Mouse (Mus musculus): ENCODE data around the gene Bcl2l12.
"Not testable (repeated sequence)": the region's sequence is repeated elsewhere in the genome, so short reads cannot be mapped to it uniquely, and the experiment has no call there.

Gene Bcl2l12

DNA sequence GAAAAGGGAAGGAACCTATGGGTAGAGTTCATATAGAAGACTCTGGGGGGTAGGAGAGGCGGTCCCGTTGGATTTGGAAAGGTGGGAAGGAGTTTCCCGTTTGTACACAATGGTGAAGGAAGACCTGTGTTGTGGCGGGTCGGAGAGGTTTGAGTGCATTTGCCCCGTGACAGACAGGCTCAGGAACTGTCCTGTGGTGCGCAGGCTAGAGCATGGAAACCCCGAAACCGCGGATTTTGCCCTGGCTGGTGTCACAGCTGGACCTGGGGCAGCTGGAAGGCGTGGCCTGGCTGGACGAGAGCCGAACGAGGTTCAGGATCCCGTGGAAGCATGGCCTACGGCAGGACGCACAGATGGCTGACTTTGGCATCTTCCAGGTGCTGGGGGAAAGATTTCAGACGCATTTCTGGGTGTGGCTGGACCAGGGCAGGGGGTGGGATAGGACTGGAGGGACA is at the start of gene Bcl2l12:
Bcl2l12 (minus strand) TSS at position 212 of the 455 bp plus-strand sequence.
- in situ Hi-C loops (cut with MseI, MboI) = no loop called here

DNA sequence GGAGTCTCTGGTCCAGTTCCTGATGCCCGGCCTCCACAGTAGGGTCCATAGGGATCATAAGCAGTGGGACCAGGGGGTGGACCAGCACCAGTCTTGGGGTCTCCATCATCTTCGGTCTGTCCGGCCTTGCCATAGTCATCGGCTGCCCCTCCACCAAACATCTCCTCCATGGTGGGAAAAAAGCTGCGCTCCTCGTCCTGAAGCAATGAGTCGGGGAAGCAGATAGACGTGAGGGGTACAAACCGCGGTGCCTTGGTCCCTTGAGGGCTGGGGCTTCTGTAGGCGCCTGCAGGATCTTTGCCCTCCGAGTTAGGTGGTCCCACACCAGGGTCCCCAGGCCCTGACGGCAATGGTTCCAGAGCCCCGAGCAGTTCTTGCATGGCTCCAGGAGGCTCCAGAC is 49.0 kb upstream of the Bcl2l12 start:
- in situ Hi-C loops (cut with MseI, MboI) = no loop called here

DNA sequence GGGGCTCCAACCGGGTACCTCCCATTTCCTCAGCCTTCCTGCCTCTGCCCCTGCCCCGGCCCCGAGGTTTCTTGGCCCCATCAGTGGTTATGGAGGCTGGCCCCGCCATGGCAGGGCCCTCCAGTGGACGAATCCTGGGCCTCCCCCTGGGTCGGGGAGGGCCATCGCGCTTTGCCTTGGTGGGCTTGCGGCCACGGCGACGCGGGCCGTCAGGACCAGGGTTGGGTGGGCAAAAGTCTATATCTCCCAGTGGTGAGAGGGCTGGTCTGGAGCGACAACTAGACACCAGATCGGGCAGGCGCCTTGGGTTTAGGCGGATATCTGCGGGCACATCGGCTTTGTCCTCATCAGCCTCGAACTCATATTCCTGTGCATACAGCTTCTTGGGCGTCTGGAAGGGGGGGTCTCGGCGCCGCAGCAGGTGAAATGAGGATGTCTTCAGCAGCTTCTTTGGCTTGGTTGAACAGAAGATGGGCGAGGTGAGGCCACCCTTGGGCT is 48.4 kb upstream of the Bcl2l12 start:
- in situ Hi-C loops (cut with MseI, MboI) = no loop called here

DNA sequence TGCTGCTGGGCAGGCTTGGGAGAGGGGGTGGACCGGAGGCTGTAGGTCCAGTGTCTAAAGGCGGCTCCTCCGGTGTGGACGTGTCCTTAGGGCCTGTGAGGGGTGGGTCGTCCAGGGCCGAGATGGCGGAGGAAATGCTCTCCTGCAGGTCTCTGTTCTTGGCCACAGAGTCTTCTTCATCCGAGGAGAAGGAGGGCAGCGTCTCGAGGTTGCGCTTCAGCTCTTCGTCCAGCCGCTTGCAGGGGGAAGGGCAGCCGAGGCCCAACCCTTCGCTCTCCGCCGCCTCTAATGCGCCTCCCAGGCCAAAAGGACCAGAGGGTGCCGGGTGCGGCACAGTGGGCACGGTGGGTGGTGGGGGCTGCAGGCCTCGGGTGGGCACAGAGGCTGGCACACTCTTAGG is 47.2 kb upstream of the Bcl2l12 start:
- in situ Hi-C loops (cut with MseI, MboI) = no loop called here

DNA sequence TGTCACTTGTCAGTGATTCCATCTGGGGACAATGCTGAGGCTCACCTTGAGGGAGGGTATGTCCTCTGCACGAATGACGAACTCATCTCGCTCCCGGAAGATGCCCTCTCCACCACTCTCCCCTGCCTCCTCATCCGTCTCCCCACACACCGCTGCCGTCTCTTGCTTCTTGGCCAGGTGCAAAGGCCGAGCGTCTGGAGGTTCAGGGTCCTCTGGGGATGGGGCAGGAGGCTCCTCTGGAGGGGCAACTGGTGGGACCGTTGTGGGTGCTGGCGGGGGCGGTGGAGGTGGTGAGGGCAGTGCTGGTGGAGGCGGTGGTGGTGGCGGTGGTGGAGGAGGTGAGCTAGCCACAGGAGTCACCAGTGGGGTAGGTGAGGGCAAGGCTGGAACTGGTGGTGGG is 44.8 kb upstream of the Bcl2l12 start:
- in situ Hi-C loops (cut with MseI, MboI) = no loop called here

DNA sequence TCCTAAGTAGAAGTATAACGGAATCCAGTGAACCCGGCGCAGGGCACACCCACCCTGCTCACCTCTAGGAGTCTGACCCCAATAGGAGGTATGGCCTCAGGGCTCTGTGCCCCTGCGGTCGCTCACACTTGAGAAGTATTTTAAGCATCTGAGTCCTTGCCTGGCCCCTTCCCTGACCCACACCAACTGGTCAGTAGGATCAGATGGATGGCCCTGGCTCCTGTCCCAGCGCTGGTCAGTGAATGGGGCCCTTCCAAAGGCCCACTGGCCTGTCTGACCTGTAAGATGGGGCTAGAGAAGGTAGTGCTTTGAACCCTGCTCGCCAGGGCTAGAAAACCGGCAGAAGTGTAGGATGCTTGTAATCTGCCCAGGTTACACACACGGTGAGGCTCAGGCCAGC is 42.3 kb upstream of the Bcl2l12 start:
- in situ Hi-C loops (cut with MseI, MboI) = no loop called here

DNA sequence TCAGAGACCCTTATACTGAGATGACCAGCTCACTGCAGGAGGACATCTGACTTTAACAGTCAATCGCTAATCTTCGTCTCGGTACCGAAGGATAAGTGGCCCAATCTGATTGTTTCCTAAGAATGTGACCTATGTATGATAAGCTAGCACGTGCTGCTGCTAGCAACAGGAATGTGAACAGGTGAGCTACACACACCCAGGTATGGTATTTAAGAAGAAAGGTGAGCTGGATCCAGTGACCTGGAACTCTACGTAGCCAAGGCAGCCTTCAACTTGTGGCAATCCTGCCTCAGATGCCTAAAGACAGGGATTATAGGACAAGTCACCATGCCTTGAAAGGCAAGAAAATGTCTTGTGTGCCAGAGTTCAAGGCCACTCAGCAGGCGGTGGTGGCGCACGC is 39.9 kb upstream of the Bcl2l12 start:
- in situ Hi-C loops (cut with MseI, MboI) = no loop called here

DNA sequence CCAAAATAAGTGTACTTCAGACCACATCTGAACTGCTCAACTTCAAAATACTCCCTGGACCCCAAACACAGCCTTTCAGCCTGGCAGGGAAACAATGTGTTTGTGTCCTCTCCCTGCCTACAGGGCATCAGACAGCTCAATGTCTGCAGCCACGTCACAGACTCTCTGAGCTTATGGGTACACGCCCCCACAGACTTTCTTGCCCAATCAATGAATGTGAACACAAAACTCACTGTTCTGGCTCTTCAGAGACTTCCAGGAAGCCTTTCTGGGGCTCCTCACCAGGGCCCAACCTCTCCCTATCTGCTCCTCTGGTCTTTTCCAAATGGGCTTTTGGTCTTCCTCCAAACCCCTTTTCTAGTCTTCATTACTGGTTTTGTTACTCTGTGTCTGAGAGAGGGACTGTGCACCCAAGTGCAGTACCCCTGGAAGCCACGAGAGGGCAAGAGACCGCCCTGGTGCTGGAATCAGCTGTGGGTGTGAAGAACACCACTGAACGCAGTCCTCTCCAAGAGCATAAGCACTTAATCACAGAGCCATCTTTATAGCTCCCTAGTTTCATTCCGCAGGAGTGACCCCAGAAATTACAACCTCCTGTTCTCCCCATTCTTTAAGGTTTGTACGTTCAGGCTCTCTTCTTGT is 39.3 kb upstream of the Bcl2l12 start:
- in situ Hi-C loops (cut with MseI, MboI) = no loop called here

DNA sequence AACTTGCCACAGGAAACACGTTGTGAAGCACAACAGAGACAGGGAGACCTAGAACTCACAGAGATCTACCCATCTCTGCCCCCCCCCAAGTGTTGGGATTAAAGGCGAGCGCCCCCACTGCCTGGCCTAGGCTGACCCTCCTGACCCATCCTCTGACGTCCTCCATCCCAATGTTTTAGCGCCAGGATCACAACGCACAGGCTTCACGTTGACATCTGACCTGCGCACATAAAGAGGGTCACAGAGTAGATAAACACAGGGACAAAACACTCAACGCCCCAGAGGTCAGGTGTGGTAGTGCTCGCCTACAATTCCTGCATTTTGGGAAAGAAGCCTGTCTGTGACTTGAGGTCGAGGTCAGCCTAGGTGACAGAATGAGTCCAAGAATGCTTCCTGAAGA is 38.2 kb upstream of the Bcl2l12 start:
- in situ Hi-C loops (cut with MseI, MboI) = no loop called here

DNA sequence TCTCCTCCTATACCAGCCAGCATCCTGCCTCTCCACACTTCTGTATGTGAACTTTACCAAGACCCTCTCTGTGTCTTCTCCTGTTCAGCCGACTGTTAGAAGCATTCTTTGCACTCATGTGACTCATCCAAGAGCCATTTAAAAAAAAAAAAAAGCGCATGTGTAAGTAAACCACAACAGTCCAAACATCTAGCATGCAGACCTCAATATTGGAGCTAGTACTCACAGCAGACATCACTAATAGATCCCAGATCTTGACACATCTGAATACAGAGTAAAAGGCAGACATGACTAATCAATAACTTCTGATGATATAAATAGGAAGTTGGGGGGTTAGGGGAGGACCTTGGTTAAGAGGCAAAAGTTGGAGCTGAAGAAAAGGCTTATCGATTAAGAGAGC is 37.1 kb upstream of the Bcl2l12 start:
- in situ Hi-C loops (cut with MseI, MboI) = no loop called here

DNA sequence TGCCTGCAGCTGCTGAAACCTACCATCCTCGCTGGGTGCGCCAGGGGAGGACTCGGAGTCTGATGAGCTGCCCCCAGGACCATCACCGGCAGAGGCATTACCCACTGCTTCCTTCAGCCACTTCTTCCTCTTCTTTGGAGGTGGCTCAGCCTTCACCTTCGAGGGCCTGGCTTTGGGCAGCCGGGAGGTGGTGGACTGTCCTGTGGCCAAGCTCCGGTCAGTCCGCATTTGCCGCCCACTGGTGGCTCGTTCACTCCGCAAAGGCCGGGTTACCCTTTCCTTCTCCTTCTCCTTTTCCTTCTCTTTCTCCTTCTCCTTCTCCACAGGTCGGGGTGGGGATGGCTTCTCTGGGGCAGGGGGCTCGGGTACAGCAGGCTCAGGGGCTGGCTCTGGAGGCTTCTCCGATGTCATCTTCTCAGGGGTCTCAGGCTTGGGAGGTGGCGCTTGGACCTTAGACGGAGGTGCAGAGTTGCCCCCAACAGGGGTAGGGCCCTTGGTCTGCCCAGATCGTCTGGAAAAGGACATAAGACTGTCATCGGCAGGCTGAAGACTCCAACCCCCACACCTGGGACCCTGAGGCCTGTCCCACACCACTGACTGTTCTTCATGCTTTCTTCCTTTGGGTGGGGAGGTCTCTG is 35.3 kb upstream of the Bcl2l12 start:
- in situ Hi-C loops (cut with MseI, MboI) = no loop called here

DNA sequence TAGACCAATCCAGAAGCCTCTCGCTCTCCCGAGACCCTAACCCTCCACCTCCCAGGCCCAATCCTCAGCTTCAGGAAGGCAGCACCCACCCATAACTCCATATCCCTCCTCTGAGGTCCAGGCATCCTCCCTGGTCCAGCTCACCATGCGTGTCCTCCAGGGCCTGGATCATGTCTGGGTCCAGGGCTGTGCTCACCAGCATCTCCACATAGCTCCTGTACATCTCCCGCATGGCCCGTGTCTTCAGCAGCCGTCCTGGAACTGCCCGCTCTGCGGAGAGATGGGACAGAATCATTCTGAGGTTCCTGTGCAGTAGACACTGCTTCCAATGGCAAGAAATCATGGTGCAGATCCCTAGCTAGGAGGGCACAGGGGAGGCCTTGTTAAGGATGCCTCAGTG is 32.3 kb upstream of the Bcl2l12 start:
- in situ Hi-C loops (cut with MseI, MboI) = no loop called here

DNA sequence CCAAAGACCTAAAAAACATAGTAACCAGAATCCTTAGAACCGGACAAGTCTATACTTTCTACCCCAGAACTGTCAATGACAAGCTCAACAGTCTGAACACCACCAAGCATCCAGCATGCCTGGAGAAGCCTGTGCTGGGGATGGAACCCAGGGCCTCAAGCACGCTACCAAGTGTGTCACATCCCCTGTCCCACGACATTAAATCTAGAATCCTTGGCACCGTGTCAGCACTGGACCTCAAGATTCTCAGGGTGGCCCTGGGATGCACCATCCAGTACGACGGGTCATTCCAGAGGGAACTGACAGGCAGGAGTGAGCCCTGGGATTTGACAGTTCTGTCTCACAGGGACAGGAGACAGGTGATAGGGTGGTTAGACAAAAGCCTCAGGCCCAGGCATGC is 31.5 kb upstream of the Bcl2l12 start:
- in situ Hi-C loops (cut with MseI, MboI) = no loop called here

DNA sequence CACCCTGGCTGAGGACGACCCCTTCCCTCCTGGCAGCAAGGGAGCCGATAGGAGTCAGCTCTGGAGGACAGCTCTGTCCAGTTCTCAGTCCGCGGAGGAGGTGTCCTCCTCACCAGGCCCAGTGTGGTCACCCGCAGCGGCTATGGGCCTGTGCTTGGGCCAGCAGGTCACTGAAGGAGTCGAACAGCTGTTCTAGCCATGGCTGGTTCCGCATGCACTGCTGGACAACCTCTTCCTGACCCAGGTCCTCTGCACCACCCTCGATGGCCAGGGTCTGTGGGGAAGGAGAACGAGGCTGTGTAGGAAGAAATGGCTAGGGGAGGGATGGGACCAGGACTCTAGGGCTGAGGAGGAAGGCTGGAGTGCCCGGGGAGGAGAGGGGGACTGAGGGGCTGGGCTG is 29.8 kb upstream of the Bcl2l12 start:
- in situ Hi-C loops (cut with MseI, MboI) = no loop called here

DNA sequence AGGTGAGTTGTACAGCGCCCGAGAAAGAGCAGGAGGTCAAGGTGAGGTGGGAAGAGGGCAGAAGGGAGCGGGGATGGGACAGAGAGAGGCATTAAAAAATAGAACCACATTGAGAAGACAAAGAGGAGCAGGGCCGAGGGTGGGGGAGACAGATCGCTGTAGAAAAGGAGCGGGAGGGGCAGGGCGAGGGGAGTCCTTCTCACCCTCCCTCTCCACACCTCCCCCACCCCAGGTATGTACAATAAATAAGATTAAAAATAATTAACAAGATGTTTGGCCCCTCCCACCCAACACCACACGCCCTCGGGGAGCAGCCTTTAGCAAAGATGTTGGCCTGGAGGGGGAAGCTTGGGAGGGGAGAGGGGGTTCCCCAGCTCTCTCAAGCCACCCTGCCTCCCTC is 29.2 kb upstream of the Bcl2l12 start:
- in situ Hi-C loops (cut with MseI, MboI) = no loop called here

DNA sequence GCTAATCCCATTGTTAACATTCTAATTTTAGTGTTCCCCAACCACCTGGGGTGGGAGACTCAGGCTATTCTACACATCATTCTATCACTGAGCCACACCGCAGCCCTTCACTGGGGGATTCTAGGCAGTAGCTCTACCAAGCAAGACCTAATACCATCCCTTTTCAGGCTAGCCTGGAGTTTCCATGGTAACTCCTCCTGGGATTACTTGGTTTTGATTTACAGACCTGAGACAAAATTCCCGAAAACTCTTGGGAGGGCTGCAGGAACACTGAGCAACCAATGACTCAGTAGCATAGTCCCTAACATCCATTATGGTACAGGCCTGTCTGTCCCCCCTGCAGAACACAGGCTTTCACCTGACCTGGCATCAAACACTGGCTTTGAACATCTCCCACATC is 27.7 kb upstream of the Bcl2l12 start:
- in situ Hi-C loops (cut with MseI, MboI) = no loop called here

DNA sequence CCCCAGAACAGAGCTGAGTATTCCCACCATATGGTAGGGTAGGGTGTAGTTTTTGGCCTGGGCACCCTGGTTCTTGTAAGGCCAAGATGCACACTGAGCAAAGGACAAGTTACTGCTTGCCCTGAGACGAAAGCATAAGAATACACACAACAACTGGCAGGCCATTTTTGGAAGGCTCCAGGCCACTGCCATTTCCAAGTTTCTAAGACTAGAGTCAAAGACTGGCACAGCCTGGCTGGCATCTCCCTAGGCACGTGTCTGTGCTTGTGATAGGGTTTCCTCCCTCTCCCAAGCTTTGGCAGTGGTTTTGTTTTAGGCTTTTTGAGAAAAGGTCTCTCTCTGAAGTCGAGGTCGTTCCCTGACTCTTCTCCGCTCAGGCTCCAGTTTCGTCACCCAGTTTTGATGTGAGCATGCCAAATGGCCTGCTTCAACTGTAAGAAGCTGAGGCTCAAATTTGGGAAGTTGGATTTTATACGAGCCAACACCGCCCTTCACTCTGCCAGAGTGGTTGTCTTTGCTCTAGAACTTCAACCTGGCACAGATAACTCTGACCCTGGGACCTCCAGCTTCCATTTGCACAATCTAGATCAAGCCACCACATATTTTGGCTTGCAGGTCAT is 27.2 kb upstream of the Bcl2l12 start:
- in situ Hi-C loops (cut with MseI, MboI) = no loop called here

DNA sequence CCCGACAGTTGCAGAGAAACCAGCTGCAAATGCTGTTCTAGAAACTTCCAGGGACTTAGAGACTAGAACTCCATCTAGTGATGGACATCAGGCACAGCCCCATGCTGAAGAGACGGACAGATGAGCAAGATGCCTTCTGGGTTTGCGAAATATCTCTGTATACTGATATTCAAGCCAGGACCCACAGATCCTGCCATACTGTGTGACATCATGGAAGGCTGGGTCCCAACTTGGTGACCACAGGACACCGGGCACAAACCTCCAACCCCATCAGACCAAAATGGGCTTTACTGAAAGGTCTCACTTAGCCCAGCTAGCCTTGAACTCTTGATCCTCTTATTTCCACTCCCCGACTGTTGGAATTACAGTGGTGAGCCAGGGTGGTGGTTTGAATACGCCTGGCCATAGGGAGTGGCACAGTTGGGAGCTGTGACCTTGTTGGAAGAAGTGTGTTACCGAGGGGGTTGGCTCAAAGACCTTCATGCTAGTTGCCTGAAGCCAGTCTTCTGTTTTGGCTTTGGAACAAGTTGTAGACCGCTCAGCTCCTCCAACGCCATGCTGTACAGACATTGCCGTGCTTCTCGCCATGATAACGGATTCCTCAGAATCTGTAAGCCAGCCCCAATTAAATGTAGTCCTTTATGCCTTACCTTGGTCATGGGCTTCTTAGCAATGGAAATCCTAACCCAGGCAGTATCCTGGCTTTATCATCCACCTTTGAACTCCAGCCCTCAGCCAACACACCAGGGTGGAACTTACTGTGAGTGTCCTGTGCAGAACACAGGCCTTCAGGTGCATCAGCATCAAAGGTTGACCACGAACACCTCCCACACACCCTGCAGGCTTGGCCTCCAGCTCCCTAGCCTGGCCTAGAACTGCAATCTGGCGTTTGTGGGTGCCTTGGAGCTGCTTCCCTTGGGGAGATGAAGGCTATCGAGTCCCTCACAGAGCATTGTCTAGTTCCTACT is 26.1 kb upstream of the Bcl2l12 start:
- in situ Hi-C loops (cut with MseI, MboI) = no loop called here

DNA sequence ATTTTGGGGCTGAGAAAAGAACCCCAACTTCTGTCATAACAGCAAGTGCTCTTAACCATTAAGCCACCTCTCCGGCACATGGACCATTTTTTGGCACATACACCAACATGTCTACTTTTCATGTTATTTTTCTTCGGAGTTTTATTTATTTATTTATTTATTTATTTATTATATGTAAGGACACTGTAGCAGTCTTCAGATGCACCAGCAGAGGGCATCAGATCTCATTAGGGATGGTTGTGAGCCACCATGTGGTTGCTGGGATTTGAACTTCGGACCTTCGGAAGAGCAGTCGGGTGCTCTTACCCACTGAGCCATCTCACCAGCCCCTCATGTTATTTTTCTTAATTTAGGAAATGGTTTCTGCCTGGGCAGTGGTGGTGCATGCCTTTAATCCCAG is 25.2 kb upstream of the Bcl2l12 start:
- in situ Hi-C loops (cut with MseI, MboI) = not testable (repeated sequence)

DNA sequence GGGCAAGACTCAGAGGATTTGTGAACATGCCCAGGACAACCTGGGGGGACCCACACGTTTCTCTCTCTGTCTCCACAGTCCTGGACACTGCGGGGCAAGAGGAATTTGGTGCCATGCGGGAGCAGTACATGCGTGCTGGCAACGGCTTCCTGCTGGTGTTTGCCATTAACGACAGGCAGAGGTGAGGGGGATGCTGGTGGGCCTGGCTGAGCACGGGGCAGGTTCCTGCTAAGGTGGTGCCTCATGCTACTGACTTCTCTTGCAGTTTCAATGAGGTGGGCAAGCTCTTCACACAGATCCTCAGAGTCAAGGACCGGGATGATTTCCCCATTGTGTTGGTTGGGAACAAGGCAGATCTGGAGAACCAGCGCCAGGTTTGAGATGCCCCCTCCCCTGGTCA is 21.7 kb upstream of the Bcl2l12 start:
- in situ Hi-C loops (cut with MseI, MboI) = no loop called here

DNA sequence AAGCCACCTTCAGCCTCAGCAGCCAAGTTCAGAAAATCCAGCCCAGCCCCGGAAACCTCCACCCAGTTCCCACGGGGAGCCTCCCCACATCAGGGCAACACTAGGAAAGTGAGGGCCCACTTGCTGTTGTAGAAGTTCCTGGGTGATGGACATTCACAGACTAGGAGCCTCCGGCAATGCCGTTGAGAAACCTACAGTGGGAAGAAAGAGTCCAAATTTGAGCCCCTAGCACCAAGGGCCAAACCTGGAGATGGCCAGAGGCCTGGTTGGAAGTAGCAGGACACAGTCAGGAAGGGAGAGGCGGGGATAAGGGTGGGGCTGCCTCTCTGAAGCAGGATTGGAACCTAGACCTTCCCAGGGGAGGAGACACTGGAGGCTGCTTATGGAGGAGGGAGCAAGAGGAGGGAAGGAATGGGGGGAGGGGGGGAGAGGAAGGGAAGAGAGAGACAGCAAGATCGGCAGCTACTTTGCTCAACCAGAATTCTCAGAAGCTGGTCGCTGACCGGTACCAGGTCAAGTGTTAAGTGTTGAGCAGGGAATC is 20.6 kb upstream of the Bcl2l12 start:
- in situ Hi-C loops (cut with MseI, MboI) = no loop called here

Measured in mouse trophoblast stem cell (cell line).